Mouse (Mus musculus): ENCODE data around the gene Ak1. TPM values are rescaled to one million over a fixed set of nuclear protein-coding genes. Genes with fewer than 3 reads are reported as not detected.

Gene Ak1
- polyA plus RNA-seq, 1 experiment from 2014 or later = 25.5 TPM

- Histone ChIP-seq H3K27ac (ENCODE audit: low read depth, low read length) (peak overlapping the region; percentile 37; the same call in 1 of the 2 replicates), H3K4me2 (replicated peaks; ENCODE audit: low read depth, low read length) (peak overlapping the region; percentile 10; the same call in 1 of the 2 replicates), H3K9ac (ENCODE audit: low read depth, low read length) (no peak overlapping the region), H3K27me3 (ENCODE audit: control insufficient read depth, insufficient read depth, low read length) (no peaks in the 10 kb centered on the region), H3K4me1 (ENCODE audit: control insufficient read depth, insufficient read depth, low read length) (peaks cover 26% of the 10 kb centered on the region), H3K9me3 (ENCODE audit: control insufficient read depth, low read length) (no peaks in the 10 kb centered on the region), H3K36me3 (ENCODE audit: control insufficient read depth, insufficient read depth, low read length) (no peaks in the 10 kb centered on the region), H3K4me3 (ENCODE audit: low read length) (no peak overlapping the region)
- WGBS = 28% methylated on average over 7 of the region's 7 CpGs
- ATAC-seq (ENCODE audit: low FRiP score, low TSS enrichment) = no peak
Observed at GRCm38 (mm10) chr2:32653764-32654163, 32.2 kb downstream of the Ak1 start.

GRCm38 (mm10) chr2:32654743-32655393, 33.3 kb downstream of the Ak1 start:
- 0 out of 2 replicates have a peak overlapping the region, but pooled peaks have one; percentile 12 for H3K9ac ChIP-seq (ENCODE audit: low read depth, low read length)
- ATAC-seq (ENCODE audit: low FRiP score, low TSS enrichment) = peak; percentile 25; the same call in 1 of the 2 replicates

GRCm38 (mm10) chr2:32655394-32655744, 33.8 kb downstream of the Ak1 start:
- Histone ChIP-seq H3K27me3 (ENCODE audit: control insufficient read depth, insufficient read depth, low read length) (no peaks in the 10 kb centered on the region), H3K4me2 (replicated peaks; ENCODE audit: low read depth, low read length) (no peak overlapping the region), H3K27ac (ENCODE audit: low read depth, low read length) (peak overlapping the region; percentile 85), H3K9ac (ENCODE audit: low read depth, low read length) (no peak overlapping the region), H3K4me3 (ENCODE audit: low read length) (no peak overlapping the region), H3K36me3 (ENCODE audit: control insufficient read depth, insufficient read depth, low read length) (no peaks in the 10 kb centered on the region), H3K9me3 (ENCODE audit: control insufficient read depth, low read length) (no peaks in the 10 kb centered on the region), H3K4me1 (ENCODE audit: control insufficient read depth, insufficient read depth, low read length) (peaks cover 26% of the 10 kb centered on the region)
- ATAC-seq (ENCODE audit: low FRiP score, low TSS enrichment) = no peak
- WGBS = 67% methylated on average over 3 of the region's 3 CpGs

More at GRCm38 (mm10) chr2:32654743-32655393, 33.3 kb downstream of the Ak1 start:
- Histone ChIP-seq H3K27ac (ENCODE audit: low read depth, low read length) (peak overlapping the region; percentile 85), H3K4me1 (ENCODE audit: control insufficient read depth, insufficient read depth, low read length) (peaks cover 26% of the 10 kb centered on the region), H3K9me3 (ENCODE audit: control insufficient read depth, low read length) (no peaks in the 10 kb centered on the region), H3K27me3 (ENCODE audit: control insufficient read depth, insufficient read depth, low read length) (no peaks in the 10 kb centered on the region), H3K36me3 (ENCODE audit: control insufficient read depth, insufficient read depth, low read length) (no peaks in the 10 kb centered on the region), H3K4me3 (ENCODE audit: low read length) (no peak overlapping the region), H3K4me2 (replicated peaks; ENCODE audit: low read depth, low read length) (no peak overlapping the region)
- 47% methylated on average over 14 of the region's 14 CpGs for WGBS

- 25% methylated on average over 12 of the region's 12 CpGs for WGBS
- no peaks in the 10 kb centered on the region for H3K9me3 ChIP-seq (ENCODE audit: control insufficient read depth, low read length)
- H3K27ac ChIP-seq (ENCODE audit: low read depth, low read length) = peak overlapping the region; percentile 85
- no peak overlapping the region for H3K4me3 ChIP-seq (ENCODE audit: low read length)
- peaks cover 26% of the 10 kb centered on the region for H3K4me1 ChIP-seq (ENCODE audit: control insufficient read depth, insufficient read depth, low read length)
- no peak overlapping the region for H3K9ac ChIP-seq (ENCODE audit: low read depth, low read length)
- ATAC-seq (ENCODE audit: low FRiP score, low TSS enrichment) = peak; percentile 86
- H3K27me3 ChIP-seq (ENCODE audit: control insufficient read depth, insufficient read depth, low read length) = no peaks in the 10 kb centered on the region
- H3K4me2 ChIP-seq (replicated peaks; ENCODE audit: low read depth, low read length) = no peak overlapping the region
- H3K36me3 ChIP-seq (ENCODE audit: control insufficient read depth, insufficient read depth, low read length) = no peaks in the 10 kb centered on the region
Observed at GRCm38 (mm10) chr2:32655826-32656225, 34.3 kb downstream of the Ak1 start.

DNA sequence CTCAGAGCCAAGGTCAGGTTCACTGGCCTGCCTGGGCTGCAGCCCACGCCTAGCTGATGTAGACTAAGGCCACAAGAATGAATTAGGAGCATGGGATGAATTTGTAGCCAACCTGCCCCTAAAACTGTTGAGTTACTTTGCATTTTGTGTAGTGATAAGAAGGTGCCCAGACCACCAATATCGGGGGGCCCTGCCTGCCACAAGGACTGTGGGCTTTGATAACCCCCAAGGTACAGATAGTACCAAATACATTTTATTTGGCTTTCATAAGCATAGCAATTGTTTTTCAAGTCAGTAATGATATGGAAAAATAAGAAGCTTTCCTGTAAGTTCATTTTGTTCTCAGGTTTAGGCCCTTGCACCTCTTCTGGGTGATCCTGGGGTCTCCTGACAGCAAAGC, 37.3 kb downstream of the Ak1 start:
- Histone ChIP-seq H3K9me3 (ENCODE audit: control insufficient read depth, low read length) (no peaks in the 10 kb centered on the region), H3K4me1 (ENCODE audit: control insufficient read depth, insufficient read depth, low read length) (peaks cover 34% of the 10 kb centered on the region), H3K27me3 (ENCODE audit: control insufficient read depth, insufficient read depth, low read length) (no peaks in the 10 kb centered on the region), H3K4me3 (ENCODE audit: low read length) (no peak overlapping the region), H3K27ac (ENCODE audit: low read depth, low read length) (no peak overlapping the region), H3K36me3 (ENCODE audit: control insufficient read depth, insufficient read depth, low read length) (no peaks in the 10 kb centered on the region; the same call in 1 of the 2 replicates), H3K4me2 (replicated peaks; ENCODE audit: low read depth, low read length) (no peak overlapping the region), H3K9ac (ENCODE audit: low read depth, low read length) (no peak overlapping the region)
- WGBS = 85% methylated on average over 2 of the region's 2 CpGs
- no peak for ATAC-seq (ENCODE audit: low FRiP score, low TSS enrichment)

DNA sequence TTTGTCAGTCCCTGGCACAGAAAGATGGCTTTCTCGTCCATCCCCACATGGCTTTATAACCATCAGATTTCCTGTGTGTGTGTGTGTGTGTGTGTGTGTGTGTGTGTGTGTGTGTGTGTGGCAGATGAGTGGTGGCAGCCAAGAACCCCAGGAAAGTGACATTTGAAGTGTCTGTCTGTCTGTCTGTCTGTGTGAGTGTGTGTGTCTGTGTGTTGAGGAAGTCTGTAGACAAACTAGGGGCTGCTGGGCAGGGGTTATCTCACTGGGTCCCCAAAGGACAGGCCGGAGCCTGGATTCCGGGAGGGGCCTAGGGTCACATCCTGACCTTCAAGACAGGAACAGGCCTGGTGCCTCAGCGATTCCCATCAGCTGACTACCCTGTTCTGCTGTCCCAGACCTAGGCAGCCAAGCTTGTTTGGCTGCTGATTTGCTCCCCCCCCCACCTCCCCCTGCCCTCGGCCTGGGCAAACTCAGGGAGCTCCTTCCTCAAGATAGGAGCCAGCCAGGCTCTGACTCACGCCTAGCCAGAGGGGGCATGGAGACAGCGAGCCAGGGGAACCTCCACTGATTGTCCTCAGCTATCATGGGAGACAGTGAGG, 40.0 kb downstream of the Ak1 start:
- Histone ChIP-seq H3K4me3 (ENCODE audit: low read length) (no peak overlapping the region), H3K27ac (ENCODE audit: low read depth, low read length) (no peak overlapping the region; the same call in 1 of the 2 replicates), H3K36me3 (ENCODE audit: control insufficient read depth, insufficient read depth, low read length) (no peaks in the 10 kb centered on the region; the same call in 1 of the 2 replicates), H3K27me3 (ENCODE audit: control insufficient read depth, insufficient read depth, low read length) (no peaks in the 10 kb centered on the region), H3K4me1 (ENCODE audit: control insufficient read depth, insufficient read depth, low read length) (peaks cover 13% of the 10 kb centered on the region; the same call in 1 of the 2 replicates), H3K4me2 (replicated peaks; ENCODE audit: low read depth, low read length) (no peak overlapping the region), H3K9me3 (ENCODE audit: control insufficient read depth, low read length) (no peaks in the 10 kb centered on the region), H3K9ac (ENCODE audit: low read depth, low read length) (0 out of 2 replicates have a peak overlapping the region, but pooled peaks have one; percentile 37)
- WGBS = 48% methylated on average over 7 of the region's 7 CpGs
- ATAC-seq (ENCODE audit: low FRiP score, low TSS enrichment) = peak; percentile 38; the same call in 1 of the 2 replicates

DNA sequence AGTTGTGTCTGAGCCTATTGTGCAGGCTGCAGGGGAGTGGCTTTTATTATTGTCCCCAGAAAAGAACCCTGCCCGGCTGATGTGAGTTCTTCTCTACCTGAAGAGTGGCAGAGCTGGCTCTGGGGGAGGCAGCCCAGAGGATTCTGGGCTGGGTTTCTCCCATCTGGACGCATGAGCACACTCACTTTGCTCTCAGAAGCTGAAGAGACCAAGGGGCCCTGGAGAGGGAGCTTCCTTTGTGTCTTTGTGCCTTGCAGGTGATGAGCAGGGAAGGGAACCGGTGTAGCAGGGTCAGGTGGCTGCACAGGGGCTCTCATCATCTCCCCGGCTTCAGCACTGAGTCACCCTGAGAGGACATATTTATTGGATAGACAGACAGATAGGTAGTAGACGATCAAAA, 40.7 kb downstream of the Ak1 start:
- 58% methylated on average over 5 of the region's 5 CpGs for WGBS
- Histone ChIP-seq H3K27me3 (ENCODE audit: control insufficient read depth, insufficient read depth, low read length) (no peaks in the 10 kb centered on the region), H3K9me3 (ENCODE audit: control insufficient read depth, low read length) (no peaks in the 10 kb centered on the region), H3K4me3 (ENCODE audit: low read length) (no peak overlapping the region), H3K27ac (ENCODE audit: low read depth, low read length) (0 out of 2 replicates have a peak overlapping the region, but pooled peaks have one; percentile 6), H3K4me1 (ENCODE audit: control insufficient read depth, insufficient read depth, low read length) (peaks cover 13% of the 10 kb centered on the region; the same call in 1 of the 2 replicates), H3K4me2 (replicated peaks; ENCODE audit: low read depth, low read length) (no peak overlapping the region), H3K9ac (ENCODE audit: low read depth, low read length) (no peak overlapping the region), H3K36me3 (ENCODE audit: control insufficient read depth, insufficient read depth, low read length) (no peaks in the 10 kb centered on the region; the same call in 1 of the 2 replicates)
- no peak for ATAC-seq (ENCODE audit: low FRiP score, low TSS enrichment)

GRCm38 (mm10) chr2:32665345-32665744, 43.8 kb downstream of the Ak1 start:
- H3K36me3 ChIP-seq (ENCODE audit: control insufficient read depth, insufficient read depth, low read length) = no peaks in the 10 kb centered on the region; the same call in 1 of the 2 replicates
- 69% methylated on average over 8 of the region's 8 CpGs for WGBS
- peak overlapping the region; percentile 27; the same call in 1 of the 2 replicates for H3K27ac ChIP-seq (ENCODE audit: low read depth, low read length)
- no peak overlapping the region for H3K9ac ChIP-seq (ENCODE audit: low read depth, low read length)
- H3K9me3 ChIP-seq (ENCODE audit: control insufficient read depth, low read length) = no peaks in the 10 kb centered on the region
- H3K4me1 ChIP-seq (ENCODE audit: control insufficient read depth, insufficient read depth, low read length) = peaks cover 13% of the 10 kb centered on the region; the same call in 1 of the 2 replicates
- no peak for ATAC-seq (ENCODE audit: low FRiP score, low TSS enrichment)
- no peaks in the 10 kb centered on the region for H3K27me3 ChIP-seq (ENCODE audit: control insufficient read depth, insufficient read depth, low read length)
- no peak overlapping the region for H3K4me3 ChIP-seq (ENCODE audit: low read length)
- no peak overlapping the region for H3K4me2 ChIP-seq (replicated peaks; ENCODE audit: low read depth, low read length)

GRCm38 (mm10) chr2:32665853-32666252, 44.3 kb downstream of the Ak1 start:
- Histone ChIP-seq H3K9me3 (ENCODE audit: control insufficient read depth, low read length) (no peaks in the 10 kb centered on the region), H3K4me3 (ENCODE audit: low read length) (no peak overlapping the region), H3K27me3 (ENCODE audit: control insufficient read depth, insufficient read depth, low read length) (no peaks in the 10 kb centered on the region), H3K27ac (ENCODE audit: low read depth, low read length) (0 out of 2 replicates have a peak overlapping the region, but pooled peaks have one; percentile 11), H3K9ac (ENCODE audit: low read depth, low read length) (no peak overlapping the region), H3K36me3 (ENCODE audit: control insufficient read depth, insufficient read depth, low read length) (no peaks in the 10 kb centered on the region; the same call in 1 of the 2 replicates), H3K4me2 (replicated peaks; ENCODE audit: low read depth, low read length) (no peak overlapping the region), H3K4me1 (ENCODE audit: control insufficient read depth, insufficient read depth, low read length) (peaks cover 13% of the 10 kb centered on the region; the same call in 1 of the 2 replicates)
- 84% methylated on average over 6 of the region's 6 CpGs for WGBS
- ATAC-seq (ENCODE audit: low FRiP score, low TSS enrichment) = no peak
